Mouse (Mus musculus): ENCODE data around the gene Syngr2. TPM values are rescaled to one million over a fixed set of nuclear protein-coding genes. Genes with fewer than 3 reads are reported as not detected.
A peak's percentile ranks its signal among the peaks of the same experiment; 100 is the strongest.

Syngr2 gene
- polyA plus RNA-seq, 1 experiment from 2014 or later: 14.6 TPM

DNA sequence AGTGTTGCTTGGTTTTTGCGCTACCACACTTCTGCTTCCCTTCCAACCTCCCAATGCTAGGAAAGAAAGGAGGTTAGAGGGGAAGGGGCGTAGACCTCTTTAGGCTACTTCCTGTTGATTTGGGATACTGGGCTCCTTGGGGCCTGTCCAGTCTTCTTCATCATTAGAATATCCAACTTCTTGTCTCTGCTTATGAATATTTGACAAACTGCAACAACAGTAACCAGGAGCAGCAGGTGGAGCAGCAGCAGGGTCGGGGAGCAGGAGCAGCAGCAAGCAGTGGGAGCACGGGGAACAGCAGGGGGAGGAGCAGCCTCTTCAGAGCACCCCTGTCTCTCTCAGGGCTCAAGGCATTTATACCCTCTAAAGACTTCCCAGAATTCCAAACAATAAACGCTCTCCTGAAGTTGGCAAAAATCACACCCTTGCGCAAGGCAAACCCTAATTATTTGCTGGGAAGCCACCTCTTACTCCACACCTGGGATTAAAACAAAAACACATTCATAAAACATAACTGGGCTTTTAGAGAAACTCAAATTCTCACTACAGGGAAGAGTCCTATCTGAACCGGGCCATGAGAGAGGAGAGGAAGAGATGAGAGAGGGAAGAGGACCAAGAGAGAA lies 38.2 kb downstream of the Syngr2 start:
- Histone ChIP-seq H3K4me1 (replicated peaks) (peaks cover 25% of the 10 kb centered on the region), H3K4me3 (peak overlapping the region; percentile 64; the same call in 1 of the 2 replicates), H3K27ac (peak overlapping the region; percentile 98), H3K9ac (peak overlapping the region; percentile 92), H3K27me3 (no peaks in the 10 kb centered on the region), H3K4me2 (peak overlapping the region; percentile 88), H3K36me3 (0 out of 2 replicates have a peak, but pooled peaks cover under 1% of the 10 kb centered on the region), H3K9me3 (no peaks in the 10 kb centered on the region)
- WGBS: 88% methylated on average over 7 of the region's 7 CpGs
- ATAC-seq (ENCODE audit: low FRiP score): no peak

GRCm38 (mm10) chr11:117848271-117848984 lies 39.0 kb downstream of the Syngr2 start:
- Histone ChIP-seq H3K4me2 (peak overlapping the region; percentile 88), H3K9me3 (no peaks in the 10 kb centered on the region), H3K9ac (peak overlapping the region; percentile 92), H3K27ac (peak overlapping the region; percentile 98), H3K4me1 (replicated peaks) (peaks cover 25% of the 10 kb centered on the region), H3K4me3 (peak overlapping the region; percentile 64), H3K27me3 (no peaks in the 10 kb centered on the region), H3K36me3 (peaks cover 7% of the 10 kb centered on the region; the same call in 1 of the 2 replicates)
- 13% methylated on average over 19 of the region's 19 CpGs for WGBS
- ATAC-seq (ENCODE audit: low FRiP score): peak; percentile 92

DNA sequence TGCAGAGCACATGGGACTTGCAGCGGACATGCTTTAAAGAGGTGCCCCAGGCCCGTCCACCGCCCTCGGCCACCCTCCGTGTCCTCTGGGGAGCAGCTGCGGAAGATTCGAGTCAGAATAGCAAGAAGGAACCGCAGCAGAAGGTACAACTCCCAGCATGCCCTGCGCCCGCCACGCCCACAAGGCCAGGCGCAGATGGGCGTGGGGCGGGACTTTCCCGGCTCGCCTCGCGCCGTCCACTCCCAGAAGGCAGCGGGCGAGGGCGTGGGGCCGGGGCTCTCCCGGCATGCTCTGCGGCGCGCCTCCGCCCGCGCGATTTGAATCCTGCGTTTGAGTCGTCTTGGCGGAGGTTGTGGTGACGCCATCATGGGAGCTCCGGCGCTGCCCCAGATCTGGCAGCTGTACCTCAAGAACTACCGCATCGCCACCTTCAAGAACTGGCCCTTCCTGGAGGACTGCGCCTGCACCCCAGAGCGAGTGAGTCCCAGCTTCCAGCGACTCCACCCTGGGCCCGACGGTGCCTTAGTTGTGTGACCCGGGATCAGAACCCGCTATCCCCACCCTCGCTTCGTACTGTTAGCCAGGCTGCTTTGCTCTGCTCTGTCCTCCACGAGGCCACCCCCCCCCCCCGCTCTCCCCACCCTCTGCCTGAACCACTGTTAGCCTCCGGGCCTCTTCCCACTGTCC lies 39.7 kb downstream of the Syngr2 start, which contains the start of gene Birc5:
TSS of gene Birc5 (plus strand) at position 267 of the 687 bp plus-strand sequence.
- Histone ChIP-seq H3K9me3 (no peaks in the 10 kb centered on the region), H3K27ac (peak within 1 kb of the TSS; percentile 98), H3K4me2 (peak within 1 kb of the TSS; percentile 88), H3K9ac (peak within 1 kb of the TSS; percentile 92), H3K27me3 (no peaks in the 10 kb centered on the region), H3K4me1 (replicated peaks) (peaks cover 25% of the 10 kb centered on the region), H3K36me3 (peaks cover 7% of the 10 kb centered on the region; the same call in 1 of the 2 replicates), H3K4me3 (peak within 1 kb of the TSS; percentile 64)
- peak; percentile 96 for ATAC-seq (ENCODE audit: low FRiP score)
- under 1% methylated on average over 44 of the region's 51 CpGs for WGBS

DNA sequence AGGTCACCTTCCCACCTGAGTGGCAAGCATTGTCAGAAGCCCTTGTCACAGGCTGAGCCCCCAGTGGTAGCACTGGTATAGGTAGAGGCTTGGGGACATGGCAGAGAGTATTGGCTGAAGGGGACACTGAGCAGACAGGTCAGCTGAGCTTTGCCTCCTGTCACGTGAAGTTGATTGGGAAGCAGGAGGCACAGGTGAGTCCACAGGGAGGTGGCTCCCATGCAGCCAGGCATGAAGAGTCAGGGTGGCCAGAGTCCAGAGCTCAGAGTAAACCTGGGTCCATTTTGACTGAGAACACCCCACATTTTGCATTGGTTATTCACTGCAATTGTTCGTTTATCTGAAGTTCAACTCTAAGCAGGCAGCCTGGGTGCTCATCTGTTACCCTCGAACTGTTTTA lies 43.4 kb downstream of the Syngr2 start:
- 93% methylated on average over 3 of the region's 3 CpGs for WGBS
- Histone ChIP-seq H3K27ac (no peak overlapping the region), H3K36me3 (peaks cover 16% of the 10 kb centered on the region), H3K27me3 (no peaks in the 10 kb centered on the region), H3K4me2 (no peak overlapping the region), H3K9ac (no peak overlapping the region), H3K4me1 (replicated peaks) (peaks cover 21% of the 10 kb centered on the region), H3K4me3 (no peak overlapping the region), H3K9me3 (no peaks in the 10 kb centered on the region)
- ATAC-seq (ENCODE audit: low FRiP score): no peak

DNA sequence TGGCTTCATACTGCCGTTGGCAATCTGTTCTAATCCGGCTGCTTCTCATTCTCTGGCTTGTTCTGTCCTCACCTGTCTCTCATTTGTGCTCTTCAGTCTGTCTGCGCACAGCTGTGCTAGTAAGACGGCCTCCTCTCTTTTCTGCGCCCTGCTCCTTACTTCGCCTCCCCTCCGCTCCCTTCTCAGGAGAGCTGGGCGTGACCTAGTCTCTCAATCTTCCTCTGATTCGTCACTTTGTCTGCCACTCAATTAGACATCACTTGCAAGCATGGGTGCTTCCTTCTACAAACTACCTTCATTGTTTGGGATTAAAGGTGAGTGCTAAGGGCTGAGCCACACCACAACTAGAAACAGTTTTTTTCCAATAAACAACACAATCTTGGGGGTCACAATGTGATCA lies 44.8 kb downstream of the Syngr2 start:
- 96% methylated on average over 9 of the region's 9 CpGs for WGBS
- no peak overlapping the region for H3K27ac ChIP-seq
- H3K4me2 ChIP-seq: no peak overlapping the region
- H3K9ac ChIP-seq: no peak overlapping the region
- no peak overlapping the region for H3K4me3 ChIP-seq
- H3K36me3 ChIP-seq: peaks cover 16% of the 10 kb centered on the region
- peaks cover 13% of the 10 kb centered on the region for H3K4me1 ChIP-seq (replicated peaks)
- peaks cover 7% of the 10 kb centered on the region for H3K27me3 ChIP-seq
- no peaks in the 10 kb centered on the region for H3K9me3 ChIP-seq
- no peak for ATAC-seq (ENCODE audit: low FRiP score)

DNA sequence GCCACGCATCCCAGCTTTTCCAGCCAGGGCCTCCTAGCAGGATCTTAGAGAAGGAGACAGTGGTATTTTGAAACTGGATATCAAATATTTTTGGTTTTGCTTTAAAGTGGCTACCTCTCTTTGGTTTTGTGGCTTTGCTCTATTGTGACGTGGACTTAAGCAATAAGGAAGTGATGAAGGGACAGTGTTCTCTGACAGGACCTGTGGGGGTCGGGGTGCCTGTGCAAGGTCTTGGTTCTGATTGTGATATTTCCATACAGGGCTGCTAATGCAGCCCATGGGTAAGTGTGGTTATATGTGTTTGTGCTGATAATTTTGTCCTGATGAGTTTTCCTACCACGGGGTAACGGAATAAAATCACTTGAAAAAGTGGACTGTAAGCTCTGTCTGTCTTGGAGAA lies 45.9 kb downstream of the Syngr2 start:
- Histone ChIP-seq H3K4me3 (no peak overlapping the region), H3K4me2 (no peak overlapping the region), H3K9me3 (no peaks in the 10 kb centered on the region), H3K9ac (no peak overlapping the region), H3K4me1 (replicated peaks) (peaks cover 9% of the 10 kb centered on the region), H3K36me3 (peaks cover 16% of the 10 kb centered on the region), H3K27me3 (peaks cover 18% of the 10 kb centered on the region), H3K27ac (no peak overlapping the region)
- WGBS: 98% methylated on average over 5 of the region's 5 CpGs
- no peak for ATAC-seq (ENCODE audit: low FRiP score)

GRCm38 (mm10) chr11:117855975-117856374 lies 46.5 kb downstream of the Syngr2 start:
- Histone ChIP-seq H3K4me3 (no peak overlapping the region), H3K4me1 (replicated peaks) (peaks cover 11% of the 10 kb centered on the region; the same call in 1 of the 2 replicates), H3K4me2 (no peak overlapping the region), H3K27me3 (peaks cover 24% of the 10 kb centered on the region), H3K27ac (no peak overlapping the region), H3K9ac (no peak overlapping the region; the same call in 1 of the 2 replicates), H3K9me3 (no peaks in the 10 kb centered on the region), H3K36me3 (peaks cover 16% of the 10 kb centered on the region)
- no peak for ATAC-seq (ENCODE audit: low FRiP score)
- 96% methylated on average over 1 of the region's 1 CpGs for WGBS

GRCm38 (mm10) chr11:117857462-117857861 lies 48.0 kb downstream of the Syngr2 start:
- H3K27me3 ChIP-seq: peaks cover 38% of the 10 kb centered on the region
- WGBS: 95% methylated on average over 10 of the region's 10 CpGs
- no peak overlapping the region for H3K4me2 ChIP-seq
- H3K4me3 ChIP-seq: no peak overlapping the region
- no peaks in the 10 kb centered on the region for H3K9me3 ChIP-seq
- H3K4me1 ChIP-seq (replicated peaks): peaks cover 11% of the 10 kb centered on the region; the same call in 1 of the 2 replicates
- H3K36me3 ChIP-seq: peaks cover 16% of the 10 kb centered on the region
- H3K9ac ChIP-seq: no peak overlapping the region
- no peak for ATAC-seq (ENCODE audit: low FRiP score)
- no peak overlapping the region for H3K27ac ChIP-seq

DNA sequence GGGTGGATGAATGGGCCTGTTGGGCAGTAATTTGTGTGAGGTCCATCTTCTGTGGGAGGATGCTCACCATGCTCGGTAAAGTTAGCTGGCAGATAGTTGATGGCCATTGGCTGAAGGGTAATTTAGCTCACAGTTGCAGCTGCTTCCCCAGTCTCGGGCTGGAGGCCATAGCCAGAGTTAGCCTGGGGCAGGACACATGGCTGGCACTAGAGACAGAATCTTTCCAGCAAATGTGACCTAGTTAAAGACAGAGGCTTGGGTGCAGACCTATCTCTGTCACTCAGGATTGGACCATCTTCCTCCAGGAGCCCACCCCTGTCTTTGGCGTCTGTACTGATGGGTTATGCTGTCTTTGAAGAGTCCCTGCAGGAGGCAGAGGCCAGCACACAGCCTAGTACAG lies 48.9 kb downstream of the Syngr2 start:
- peaks cover 15% of the 10 kb centered on the region for H3K4me1 ChIP-seq (replicated peaks)
- H3K4me3 ChIP-seq: no peak overlapping the region
- ATAC-seq (ENCODE audit: low FRiP score): no peak
- peaks cover 9% of the 10 kb centered on the region; the same call in 1 of the 2 replicates for H3K36me3 ChIP-seq
- no peak overlapping the region for H3K9ac ChIP-seq
- no peak overlapping the region for H3K27ac ChIP-seq
- 46% methylated on average over 3 of the region's 3 CpGs for WGBS
- peaks cover 39% of the 10 kb centered on the region for H3K27me3 ChIP-seq
- H3K4me2 ChIP-seq: no peak overlapping the region
- H3K9me3 ChIP-seq: no peaks in the 10 kb centered on the region

DNA sequence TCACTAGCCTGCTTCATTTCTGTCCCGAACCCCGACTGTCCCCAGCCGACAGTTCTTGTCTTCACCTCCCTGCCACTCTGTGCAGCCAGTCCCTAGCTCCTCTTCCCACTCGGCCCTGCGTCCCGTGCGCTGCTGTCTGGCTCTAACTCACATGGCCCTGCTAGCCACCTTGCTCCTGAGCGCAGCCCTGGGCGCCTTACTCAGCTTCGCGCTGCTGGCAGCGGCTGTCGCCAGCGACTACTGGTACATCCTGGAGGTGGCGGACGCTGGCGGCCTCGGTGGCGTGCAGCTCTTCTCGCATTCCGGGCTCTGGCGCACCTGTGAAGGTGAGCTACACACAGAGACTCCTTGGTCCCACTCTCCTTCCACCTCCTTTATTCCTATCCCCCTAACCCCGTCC lies 51.1 kb downstream of the Syngr2 start, which contains the start of gene Tmem235:
TSS of gene Tmem235 (plus strand) at position 152 of the 400 bp plus-strand sequence.
- H3K9ac ChIP-seq: peak within 1 kb of the TSS; percentile 2; the same call in 1 of the 2 replicates
- no peak within 1 kb of the TSS for H3K27ac ChIP-seq
- ATAC-seq (ENCODE audit: low FRiP score): no peak
- H3K4me3 ChIP-seq: no peak within 1 kb of the TSS
- H3K9me3 ChIP-seq: no peaks in the 10 kb centered on the region
- H3K36me3 ChIP-seq: peaks cover 9% of the 10 kb centered on the region; the same call in 1 of the 2 replicates
- peaks cover 44% of the 10 kb centered on the region for H3K27me3 ChIP-seq
- H3K4me1 ChIP-seq (replicated peaks): peaks cover 23% of the 10 kb centered on the region
- H3K4me2 ChIP-seq: peak within 1 kb of the TSS; percentile 37
- WGBS: 2% methylated on average over 23 of the region's 23 CpGs

GRCm38 (mm10) chr11:117863174-117863856 lies 53.8 kb downstream of the Syngr2 start:
- no peak overlapping the region for H3K4me2 ChIP-seq
- no peak overlapping the region for H3K4me3 ChIP-seq
- H3K9me3 ChIP-seq: no peaks in the 10 kb centered on the region
- peaks cover 42% of the 10 kb centered on the region for H3K4me1 ChIP-seq (replicated peaks)
- no peak overlapping the region for H3K9ac ChIP-seq
- H3K36me3 ChIP-seq: no peaks in the 10 kb centered on the region
- ATAC-seq (ENCODE audit: low FRiP score): no peak
- WGBS: 41% methylated on average over 11 of the region's 11 CpGs
- H3K27ac ChIP-seq: no peak overlapping the region
- H3K27me3 ChIP-seq: peaks cover 47% of the 10 kb centered on the region

Data from hindbrain, embryonic 13.5 days (tissue).